8 mouse cellular contexts compared by ENCODE assay signal in the genomic region with DNA sequence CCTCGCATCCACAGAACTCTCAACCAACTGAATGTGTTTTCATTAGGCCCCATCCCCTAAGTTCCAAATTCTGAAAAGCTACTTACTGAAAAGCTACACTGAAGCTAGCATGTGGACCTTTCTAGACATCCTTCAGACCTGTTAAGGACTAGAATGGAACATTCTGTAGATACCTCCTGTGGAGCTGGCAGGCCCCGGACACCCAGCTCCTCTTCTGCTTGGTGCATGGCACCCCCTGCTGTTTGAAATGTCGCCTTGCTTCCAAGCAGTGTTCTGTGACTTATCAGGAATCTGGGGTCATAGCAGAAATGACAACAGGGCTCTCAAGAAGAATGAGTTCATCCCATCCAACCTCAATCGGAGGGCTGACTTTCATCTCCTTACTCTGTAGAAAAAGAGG. TPM values are rescaled to one million over a fixed set of nuclear protein-coding genes. Genes with fewer than 3 reads are reported as not detected.
A peak's percentile ranks its signal among the peaks of the same experiment; 100 is the strongest.
DNase-seq lines count a peak whose midpoint lies in the region; ATAC-seq and TF ChIP-seq lines count a peak whose summit lies in the region.

No protein-coding gene starts in this region.

- WGBS in liver, embryonic 14.5 days (ENCODE audit: insufficient replicate concordance) = 69% methylated on average over 4 of the region's 4 CpGs

- no peaks in the 10 kb centered on the region for H3K27me3 ChIP-seq in liver, embryonic 14.5 days (ENCODE audit: control insufficient read depth, insufficient read depth, low read length)

- no peak overlapping the region for H3K9ac ChIP-seq in liver, embryonic 14.5 days (replicated peaks)

- H3K4me1 ChIP-seq in liver, embryonic 14.5 days (replicated peaks; ENCODE audit: control insufficient read depth in 2 of 2, insufficient read depth in 2 of 2, low read length in 1 of 2) = no peaks in the 10 kb centered on the region

- no peak overlapping the region for H3K4me3 ChIP-seq in liver, embryonic 14.5 days (ENCODE audit: insufficient read depth in 1 of 2, low read depth in 2 of 2, low read length in 2 of 2)

- H3K4me2 ChIP-seq in liver, embryonic 14.5 days (ENCODE audit: low read depth) = no peak overlapping the region

- no peak for ATAC-seq in cerebellum, adult (ENCODE audit: insufficient number of reproducible peaks, low FRiP score, low TSS enrichment)
- peak; percentile 80 for ATAC-seq in common myeloid progenitor, adult 5-6 weeks (replicated peaks; ENCODE audit: low read depth, poor library complexity, severe bottlenecking)
- ATAC-seq in liver, embryonic 14.5 days (ENCODE audit: insufficient read depth) = no peak

- TF ChIP-seq CTCF in liver, embryonic 14.5 days (IDR thresholded peaks at IDR 0.05; ENCODE audit: low read depth) = peak; percentile 82

- no peaks in the 10 kb centered on the region for H3K9me3 ChIP-seq in liver, embryonic 14.5 days (ENCODE audit: control insufficient read depth, low read length)

- TF ChIP-seq EP300 in liver, embryonic 14.5 days (IDR thresholded peaks at IDR 0.05; ENCODE audit: low read depth) = no peak

- DNase-seq in cerebellum, adult 11 months = peak; percentile 56
- DNase-seq in spleen, postnatal 36 days (ENCODE audit: low spot score in 2 of 2) = peak; percentile 22 to 35
- DNase-seq in spleen, adult 12 weeks (ENCODE audit: low spot score) = no peak
- peak; percentile 79 for DNase-seq in heart, postnatal 4 days
- DNase-seq in liver, embryonic 14.5 days (ENCODE audit: low read depth in 3 of 3, low spot score in 3 of 3) = peak in 2 of 3 experiments; percentile 14 to 17
- peak; percentile 68 for DNase-seq in right cerebral cortex, adult 2 months (ENCODE audit: low spot score in 2 of 2)

- H3K36me3 ChIP-seq in liver, embryonic 14.5 days (replicated peaks; ENCODE audit: control insufficient read depth, insufficient read depth, low read depth) = peaks cover 3% of the 10 kb centered on the region; the same call in 1 of the 2 replicates

- H3K27ac ChIP-seq in liver, embryonic 14.5 days = no peak overlapping the region

RNA-seq across cellular contexts. Expression of a gene that starts 47.5 kb away (rescaled TPM):
- total RNA-seq in common myeloid progenitor, adult 5-6 weeks (2017) = 30.4 and 37.0 TPM in 2 replicates
- 10 to 100 TPM; 41.6 to 43.1 TPM for total RNA-seq in heart, postnatal 4 days (2021)
- 11.4 and 14.6 TPM in 2 replicates for polyA plus RNA-seq in liver, embryonic 14.5 days (2012; rRNA removed)
- 24.1 and 24.2 TPM in 2 replicates for polyA plus RNA-seq in liver, embryonic 14.5 days (2014; fragmentation: Nextera tagmentation; extraction: Ambion mirVana)
